Mouse (Mus musculus) cerebellum, adult 2 months (tissue): Measurements from ENCODE around the gene Bola1.
"Not testable (repeated sequence)": the region's sequence is repeated elsewhere in the genome, so short reads cannot be mapped to it uniquely, and the experiment has no call there.

Source experiments
- CTCF ChIP-seq: fragments of 200-500 bp; IDR thresholded peaks from 2 replicates; pipeline ENCODE4 v1.5.1; 2011; ENCODE audit warnings: low read depth, mild to moderate bottlenecking, control low read depth, low read length, moderate library complexity, borderline replicate concordance; ENCODE audit not compliant: insufficient read depth
- POLR2A ChIP-seq: fragments of 200-500 bp; IDR thresholded peaks from 2 replicates; pipeline ENCODE4 v1.6.1; 2011; ENCODE audit warnings: low read length, control low read depth, borderline replicate concordance; ENCODE audit not compliant: insufficient read depth

GRCm38 (mm10) chr3:96174042-96174441 lies 45.5 kb downstream of the Bola1 start:
- not testable (repeated sequence) for TF ChIP-seq CTCF, POLR2A
